ENCODE assay signal across 25 mouse cellular contexts in the genomic region with DNA sequence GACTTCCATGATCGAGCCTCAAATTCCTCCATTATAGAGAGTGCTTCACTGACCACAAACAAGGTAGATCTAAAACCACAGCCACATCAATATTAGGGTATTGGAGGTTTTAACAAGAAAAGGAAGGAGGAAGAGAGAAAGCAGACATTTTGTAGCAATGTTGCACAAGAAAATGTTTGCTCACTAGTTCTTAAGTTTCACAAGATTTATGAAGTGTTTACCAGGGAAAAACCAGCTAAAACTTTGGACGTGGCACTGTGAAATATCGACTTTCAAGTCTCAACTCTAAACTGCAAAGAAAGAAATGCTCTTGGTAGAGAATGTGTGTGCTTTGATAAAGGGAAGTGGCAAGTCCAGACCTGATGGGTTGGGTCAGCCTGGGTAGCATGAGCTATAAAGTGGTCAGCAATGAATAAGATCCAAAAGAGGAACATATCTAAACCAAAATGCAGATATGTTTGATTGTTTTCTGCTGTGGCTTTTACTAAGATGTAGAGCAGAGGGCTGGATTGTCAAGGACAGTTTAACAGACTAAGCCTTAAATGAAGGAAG. TPM values are rescaled to one million over a fixed set of nuclear protein-coding genes. Genes with fewer than 3 reads are reported as not detected.
A peak's percentile ranks its signal among the peaks of the same experiment; 100 is the strongest.
DNase-seq lines count a peak whose midpoint lies in the region; ATAC-seq lines count a peak whose summit lies in the region.
"Had no signal": no experiment of that assay in that cellular context is flagged by ENCODE, and none has a peak within 500 bp of the region (broad histone marks: within the 10 kb centered on the region; RNA-seq: fewer than 3 reads in every experiment).

No protein-coding gene starts in this region.

- 0 out of 2 replicates have a peak overlapping the region, but pooled peaks have one; percentile 10 for H3K9ac ChIP-seq in liver, embryonic 13.5 days
- H3K9ac ChIP-seq in liver, embryonic 11.5 days (ENCODE audit: low read depth, low read length): no peak overlapping the region
- H3K9ac ChIP-seq: embryonic facial prominence, embryonic 13.5 days; forebrain, embryonic 15.5 days; hindbrain, embryonic 13.5 days; liver, embryonic 14.5 days; neural tube, embryonic 13.5 days had no signal

- H3K27me3 ChIP-seq in liver, embryonic 13.5 days: no peaks in the 10 kb centered on the region
- H3K27me3 ChIP-seq in liver, embryonic 11.5 days (replicated peaks; ENCODE audit: control insufficient read depth, insufficient read depth, low read length): no peaks in the 10 kb centered on the region
- H3K27me3 ChIP-seq in splenic B cell, adult 2 months (ENCODE audit: control insufficient read depth, insufficient read depth, low read length, poor library complexity, severe bottlenecking): no peaks in the 10 kb centered on the region
- H3K27me3 ChIP-seq: embryonic facial prominence, embryonic 13.5 days; forebrain, embryonic 15.5 days; hindbrain, embryonic 13.5 days; neural tube, embryonic 13.5 days had no signal

- WGBS in liver, embryonic 13.5 days (ENCODE audit: insufficient replicate concordance): 26% methylated on average over 3 of the region's 3 CpGs
- 49% methylated on average over 3 of the region's 3 CpGs for whole genome bisulfite sequencing in liver, embryonic 11.5 days

- H3K27ac ChIP-seq in liver, embryonic 13.5 days: peak overlapping the region; percentile 39
- no peak overlapping the region for H3K27ac ChIP-seq in liver, embryonic 11.5 days (ENCODE audit: low read depth, low read length)
- H3K27ac ChIP-seq: embryonic facial prominence, embryonic 13.5 days; forebrain, embryonic 15.5 days; heart, embryonic 10.5 days; hindbrain, embryonic 13.5 days; limb, embryonic 10.5 days; liver, embryonic 14.5 days; neural tube, embryonic 13.5 days had no signal

- no peaks in the 10 kb centered on the region for H3K36me3 ChIP-seq in liver, embryonic 13.5 days
- H3K36me3 ChIP-seq in liver, embryonic 11.5 days (ENCODE audit: control insufficient read depth, insufficient read depth, low read length): no peaks in the 10 kb centered on the region
- no peaks in the 10 kb centered on the region for H3K36me3 ChIP-seq in splenic B cell, adult 2 months (ENCODE audit: control insufficient read depth, insufficient read depth, low read length, poor library complexity, severe bottlenecking)
- H3K36me3 ChIP-seq: embryonic facial prominence, embryonic 13.5 days; forebrain, embryonic 15.5 days; heart, embryonic 10.5 days; hindbrain, embryonic 13.5 days; limb, embryonic 10.5 days; neural tube, embryonic 13.5 days had no signal

- no peaks in the 10 kb centered on the region for H3K9me3 ChIP-seq in liver, embryonic 13.5 days (replicated peaks)
- H3K9me3 ChIP-seq in liver, embryonic 11.5 days (ENCODE audit: control insufficient read depth, low read length): no peaks in the 10 kb centered on the region
- H3K9me3 ChIP-seq: embryonic facial prominence, embryonic 13.5 days; forebrain, embryonic 15.5 days; heart, embryonic 10.5 days; hindbrain, embryonic 13.5 days; limb, embryonic 10.5 days; neural tube, embryonic 13.5 days had no signal

- H3K4me2 ChIP-seq in liver, embryonic 13.5 days: no peak overlapping the region
- H3K4me2 ChIP-seq in liver, embryonic 11.5 days: no peak overlapping the region
- H3K4me2 ChIP-seq: embryonic facial prominence, embryonic 13.5 days; forebrain, embryonic 15.5 days; hindbrain, embryonic 13.5 days; midbrain, embryonic 11.5 days; neural tube, embryonic 13.5 days had no signal

- no peak for ATAC-seq in liver, embryonic 13.5 days (ENCODE audit: low read depth)
- no peak for ATAC-seq in liver, embryonic 11.5 days (replicated peaks; ENCODE audit: low FRiP score)
- ATAC-seq in erythroblast, adult 5-6 weeks (replicated peaks; ENCODE audit: low FRiP score, poor library complexity, severe bottlenecking): no peak
- ATAC-seq: forebrain, embryonic 15.5 days; inflammation-experienced regulatory T-cells, adult 6 months had no signal

- H3K4me1 ChIP-seq in liver, embryonic 13.5 days (replicated peaks): peaks cover 20% of the 10 kb centered on the region
- no peaks in the 10 kb centered on the region for H3K4me1 ChIP-seq in liver, embryonic 11.5 days (replicated peaks; ENCODE audit: control insufficient read depth, insufficient read depth, low read length)
- H3K4me1 ChIP-seq: embryonic facial prominence, embryonic 13.5 days; forebrain, embryonic 15.5 days; heart, embryonic 10.5 days; hindbrain, embryonic 13.5 days; limb, embryonic 10.5 days; neural tube, embryonic 13.5 days had no signal

- H3K4me3 ChIP-seq in liver, embryonic 13.5 days (replicated peaks): no peak overlapping the region
- H3K4me3 ChIP-seq in liver, embryonic 11.5 days (ENCODE audit: low read depth, low read length): no peak overlapping the region
- H3K4me3 ChIP-seq: embryonic facial prominence, embryonic 13.5 days; forebrain, embryonic 15.5 days; heart, embryonic 10.5 days; hindbrain, embryonic 13.5 days; limb, embryonic 10.5 days; neural tube, embryonic 13.5 days had no signal

- no peak for DNase-seq in liver, embryonic 13.5 days
- no peak for DNase-seq in liver, embryonic 11.5 days (ENCODE audit: low spot score)
- peak; percentile 36 for DNase-seq in urinary bladder, postnatal 14 days (ENCODE audit: low spot score)
- DNase-seq in urinary bladder, postnatal 25 days (ENCODE audit: low spot score): no peak
- peak; percentile 48 for DNase-seq in lung, postnatal 36 days
- peak; percentile 18 for DNase-seq in splenic B cell, adult 2 months (ENCODE audit: low read depth, low spot score)
- DNase-seq in adrenal gland, postnatal 14 days: no peak
- DNase-seq: cerebellum, adult 9-11 months; gastrocnemius, postnatal 36 days; kidney, adult 9 months; kidney, postnatal 36 days; spleen, adult 18-20 months had no signal

RNA-seq across cellular contexts. Expression of gene Ccr3, which starts 34.5 kb away (rescaled TPM):
- 0.10 and 0.12 TPM in 2 replicates for polyA plus RNA-seq in liver, embryonic 13.5 days (2015; fragmentation: Nextera tagmentation; extraction: Ambion mirVana)
- polyA plus RNA-seq in liver, embryonic 11.5 days (2014; fragmentation: Nextera tagmentation; extraction: Ambion mirVana): 0.04 and 0.05 TPM in 2 replicates
- 25.5 and 33.2 TPM in 2 replicates for total RNA-seq in erythroblast, adult 5-6 weeks (2015; ENCODE audit: low replicate concordance)
- 15.9 and 17.4 TPM in 2 replicates for total RNA-seq in erythroblast, adult 5-6 weeks (2017; ENCODE audit: low replicate concordance)
- total RNA-seq in adrenal gland, postnatal 14 days (2021): 0.33 TPM in 1 of 2 replicates, not detected in the other
- total RNA-seq: gastrocnemius, postnatal 36 days; layer of hippocampus, postnatal 10 days; left cerebral cortex, adult 8-10 months had no signal
- polyA plus RNA-seq: forebrain, embryonic 15.5 days; heart, postnatal 0 days; hindbrain, embryonic 13.5 days; limb, embryonic 10.5 days; midbrain, embryonic 11.5 days; neural tube, embryonic 13.5 days had no signal

RNA-seq across cellular contexts. Expression of gene Ccr2, which starts 45.5 kb away (rescaled TPM):
- 3.9 and 4.5 TPM in 2 replicates for polyA plus RNA-seq in liver, embryonic 13.5 days (2015; fragmentation: Nextera tagmentation; extraction: Ambion mirVana)
- polyA plus RNA-seq in liver, embryonic 11.5 days (2014; fragmentation: Nextera tagmentation; extraction: Ambion mirVana): 0.64 and 0.80 TPM in 2 replicates
- total RNA-seq in erythroblast, adult 5-6 weeks (2015; ENCODE audit: low replicate concordance): 71.1 and 79.2 TPM in 2 replicates
- total RNA-seq in erythroblast, adult 5-6 weeks (2017; ENCODE audit: low replicate concordance): 65.7 and 81.8 TPM in 2 replicates
- total RNA-seq in adrenal gland, postnatal 14 days (2021): 1.9 and 3.3 TPM in 2 replicates

Comparison
In these comparisons a context has a peak if more than half of its experiments do, and no peak if none do; other contexts are left out.
1. DNase-seq: peak in urinary bladder, postnatal 14 days (single experiment), lung, postnatal 36 days (single experiment) and splenic B cell, adult 2 months (single experiment); none in liver, embryonic 13.5 days (single experiment), liver, embryonic 11.5 days (single experiment), urinary bladder, postnatal 25 days (single experiment) and adrenal gland, postnatal 14 days (single experiment).
2. RNA of gene Ccr3, which starts 34.5 kb away (total RNA-seq): 15.9 to 33.2 TPM in erythroblast, adult 5-6 weeks; 0.33 TPM in adrenal gland, postnatal 14 days; every median in the first group is over 10 times any median in the second.
3. RNA of gene Ccr2, which starts 45.5 kb away (total RNA-seq): 65.7 to 81.8 TPM in erythroblast, adult 5-6 weeks; 1.9 to 3.3 TPM in adrenal gland, postnatal 14 days; every median in the first group is over 10 times any median in the second.